Mouse (Mus musculus): ENCODE data around the gene Tcaim.

DNA sequence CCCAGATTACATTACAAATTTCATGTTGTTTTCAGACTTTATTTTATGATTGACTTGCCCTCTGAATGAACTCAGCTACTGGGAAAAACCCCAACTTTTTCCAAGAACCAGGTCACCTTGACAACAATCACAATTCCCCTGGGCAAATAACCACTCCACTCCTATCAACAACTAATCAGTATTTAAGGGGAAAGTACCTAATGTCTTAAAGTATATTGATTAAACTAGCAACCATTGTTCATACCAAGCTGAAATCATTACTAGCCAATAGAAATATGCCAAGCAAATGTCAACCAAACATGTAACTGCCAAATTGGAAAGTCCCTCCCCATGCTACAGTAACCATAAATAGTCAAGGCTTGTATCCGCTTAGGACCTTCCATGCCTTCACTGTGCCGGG is 69.8 kb downstream of the Tcaim start:
- no peak for TF ChIP-seq CTCF (IDR thresholded peaks at IDR 0.05; ENCODE audit: borderline replicate concordance, insufficient read depth, low read length)
- TF ChIP-seq POLR2A (IDR thresholded peaks at IDR 0.05; ENCODE audit: low read depth, low read length) = no peak
